Mouse (Mus musculus): ENCODE data around the gene Ankrd12.

DNA sequence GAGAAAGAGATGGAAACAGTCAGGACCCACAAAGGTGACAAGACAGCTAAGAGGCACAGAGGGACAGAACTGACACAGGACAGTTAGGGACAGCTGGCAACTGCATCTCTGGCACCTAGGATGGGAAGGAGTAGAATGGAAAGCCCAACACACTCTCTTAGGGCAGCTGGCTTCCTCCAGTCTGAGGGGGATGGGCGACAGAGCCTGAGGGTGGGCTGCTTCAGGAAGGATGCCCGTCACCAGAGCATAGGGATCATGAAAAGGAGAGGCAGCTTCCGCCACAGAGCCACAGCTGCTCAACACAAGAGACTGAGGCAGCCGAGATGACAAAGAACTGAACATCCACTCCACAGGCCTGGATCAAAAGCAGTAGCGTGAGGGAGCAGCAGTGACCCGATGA is 145.4 kb downstream of the Ankrd12 start:
- no peak for TF ChIP-seq GATA1 (IDR thresholded peaks at IDR 0.05; ENCODE audit: borderline replicate concordance, low read length)
- TF ChIP-seq FLI1 (IDR thresholded peaks at IDR 0.05; ENCODE audit: low read length): no peak
